Mouse (Mus musculus) hindbrain, embryonic 16.5 days (tissue): Measurements from ENCODE around the gene Gmeb1. TPM values are rescaled to one million over a fixed set of nuclear protein-coding genes. Genes with fewer than 3 reads are reported as not detected.
"Not testable (repeated sequence)": the region's sequence is repeated elsewhere in the genome, so short reads cannot be mapped to it uniquely, and the experiment has no call there.

Experiments
- ATAC-seq: fragments of 200-750 bp; cut with Nextera tagmentation; 2 replicates; pipeline ENCODE4 v1.8.0; 2017; ENCODE audit warnings: moderate TSS enrichment, moderate library complexity
- H3K27ac ChIP-seq: fragments of 300-500 bp; sonication (generic); 2 replicates; pipeline ENCODE4 v1.5.1; 2014; ENCODE audit warnings: low read depth, mild to moderate bottlenecking, control low read depth, low read length, moderate library complexity
- H3K27me3 ChIP-seq: fragments of 300-500 bp; sonication (generic); replicated peaks from 2 replicates; pipeline ENCODE4 v1.6.1; 2014; ENCODE audit warnings: low read length; ENCODE audit not compliant: control insufficient read depth, insufficient read depth
- H3K36me3 ChIP-seq: fragments of 300-500 bp; sonication (generic); 2 replicates; pipeline ENCODE4 v1.6.1; 2014; ENCODE audit warnings: mild to moderate bottlenecking, low read length, moderate library complexity, mixed read lengths; ENCODE audit not compliant: control insufficient read depth, insufficient read depth
- H3K4me1 ChIP-seq: fragments of 300-500 bp; sonication (generic); 2 replicates; pipeline ENCODE4 v1.6.1; 2014; ENCODE audit warnings: low read depth, low read length; ENCODE audit not compliant: control insufficient read depth, insufficient read depth
- H3K4me2 ChIP-seq: fragments of 300-500 bp; sonication (generic); 2 replicates; pipeline ENCODE4 v1.6.1; 2014; ENCODE audit warnings: mild to moderate bottlenecking, low read length, control low read depth, moderate library complexity
- H3K4me3 ChIP-seq: fragments of 300-500 bp; sonication (generic); 2 replicates; pipeline ENCODE4 v1.5.1; 2014; ENCODE audit warnings: mild to moderate bottlenecking, low read length, control low read depth, moderate library complexity
- H3K9ac ChIP-seq: fragments of 300-500 bp; sonication (generic); 2 replicates; pipeline ENCODE4 v1.6.1; 2014; ENCODE audit warnings: low read depth, mild to moderate bottlenecking, control low read depth, low read length, moderate library complexity
- H3K9me3 ChIP-seq: fragments of 300-500 bp; sonication (generic); 2 replicates; pipeline ENCODE4 v1.6.1; 2014; ENCODE audit warnings: mild to moderate bottlenecking, low read length, moderate library complexity; ENCODE audit not compliant: control insufficient read depth
- WGBS: fragments of 180-500 bp; shearing (Covaris S2); extraction: QIAGEN DNeasy Blood & Tissue Kit; methylation state at CpG from one replicate; pipeline ENCODE4 v1.1.7; 2014; 5-methylcytosine and 5-hydroxymethylcytosine counted together
- polyA plus RNA-seq: library from polyadenylated mRNA; unstranded; fragments of >200 nt; fragmentation: Nextera tagmentation; extraction: Ambion mirVana; gene quantifications from 2 replicates; pipeline ENCODE4 v1.2.1, GENCODE M21; 2015

Gmeb1 gene
- polyA plus RNA-seq, 1 experiment from 2014 or later, result 37.6 TPM

GRCm38 (mm10) chr4:132245643-132246042 is 15.8 kb downstream of the Gmeb1 start:
- Histone ChIP-seq H3K4me2 (no peak overlapping the region), H3K36me3 (peaks cover 19% of the 10 kb centered on the region), H3K9me3 (no peaks in the 10 kb centered on the region), H3K27ac (no peak overlapping the region), H3K4me3 (no peak overlapping the region), H3K9ac (no peak overlapping the region), H3K4me1 (no peaks in the 10 kb centered on the region), H3K27me3 (no peaks in the 10 kb centered on the region)
- WGBS, result 98% methylated on average over 3 of the region's 3 CpGs
- no peak for ATAC-seq

- no peak for ATAC-seq
- WGBS, result 83% methylated on average over 3 of the region's 3 CpGs
These were observed 20.2 kb downstream of the Gmeb1 start for GRCm38 (mm10) chr4:132241208-132241607.

GRCm38 (mm10) chr4:132240367-132240766 is 21.0 kb downstream of the Gmeb1 start:
- Histone ChIP-seq H3K27ac (no peak overlapping the region), H3K36me3 (peaks cover 26% of the 10 kb centered on the region), H3K9ac (no peak overlapping the region), H3K4me3 (no peak overlapping the region), H3K4me2 (no peak overlapping the region), H3K9me3 (no peaks in the 10 kb centered on the region), H3K27me3 (no peaks in the 10 kb centered on the region), H3K4me1 (no peaks in the 10 kb centered on the region)
- WGBS, result 97% methylated on average over 3 of the region's 3 CpGs
- no peak for ATAC-seq

More at GRCm38 (mm10) chr4:132241208-132241607, 20.2 kb downstream of the Gmeb1 start:
- Histone ChIP-seq H3K27ac (no peak overlapping the region), H3K4me2 (no peak overlapping the region), H3K36me3 (peaks cover 26% of the 10 kb centered on the region), H3K27me3 (no peaks in the 10 kb centered on the region), H3K9me3 (no peaks in the 10 kb centered on the region), H3K4me3 (no peak overlapping the region), H3K9ac (no peak overlapping the region), H3K4me1 (no peaks in the 10 kb centered on the region)

DNA sequence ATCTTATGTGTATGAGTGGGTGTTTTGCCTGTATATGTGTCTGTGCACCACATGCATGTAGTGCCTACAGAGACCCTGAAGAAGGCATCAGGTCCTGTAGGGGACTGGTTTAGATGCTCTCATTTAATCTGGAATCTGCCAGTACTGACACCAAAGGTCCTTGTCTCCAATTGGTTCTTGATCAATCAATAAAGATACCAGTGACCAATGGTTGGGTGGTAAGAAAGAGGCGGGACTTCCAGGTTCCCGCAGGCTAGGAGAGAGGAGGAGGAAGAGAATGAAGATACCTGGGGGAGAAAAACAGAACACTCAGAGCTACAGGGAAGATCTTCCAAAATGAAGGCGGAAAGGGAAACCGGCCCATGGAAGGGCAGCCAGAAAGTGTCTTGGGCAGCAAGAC is 23.0 kb downstream of the Gmeb1 start:
- no peak overlapping the region for H3K27ac ChIP-seq
- no peaks in the 10 kb centered on the region for H3K4me1 ChIP-seq
- peaks cover 30% of the 10 kb centered on the region for H3K36me3 ChIP-seq
- no peak overlapping the region for H3K4me2 ChIP-seq
- no peak overlapping the region for H3K9ac ChIP-seq
- H3K9me3 ChIP-seq, result no peaks in the 10 kb centered on the region
- no peaks in the 10 kb centered on the region for H3K27me3 ChIP-seq
- no peak overlapping the region for H3K4me3 ChIP-seq
- ATAC-seq, result no peak
- WGBS, result 91% methylated on average over 4 of the region's 4 CpGs

DNA sequence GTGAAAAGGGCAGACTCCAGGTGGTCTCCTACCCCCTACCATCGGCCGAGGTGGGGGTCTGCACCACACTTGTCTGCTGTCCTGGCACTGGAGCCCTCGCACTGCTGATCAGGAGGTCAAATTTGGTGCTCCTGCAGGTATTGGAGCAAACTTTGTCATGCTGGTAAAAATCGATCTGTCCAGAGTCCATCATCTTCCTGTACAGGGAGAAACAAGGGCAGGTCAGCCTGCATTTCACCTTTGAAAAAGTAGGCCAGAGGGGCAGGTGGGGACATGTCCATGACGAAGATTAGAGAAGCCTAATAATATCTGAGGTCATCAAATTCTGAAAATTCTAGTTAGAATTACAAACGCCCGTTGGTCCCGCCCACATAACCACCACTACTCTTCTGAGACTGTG is 26.7 kb downstream of the Gmeb1 start:
- peaks cover 27% of the 10 kb centered on the region for H3K36me3 ChIP-seq
- H3K27me3 ChIP-seq, result no peaks in the 10 kb centered on the region
- H3K9ac ChIP-seq, result no peak overlapping the region
- no peak overlapping the region for H3K27ac ChIP-seq
- no peak for ATAC-seq
- no peaks in the 10 kb centered on the region for H3K9me3 ChIP-seq
- H3K4me2 ChIP-seq, result no peak overlapping the region
- no peak overlapping the region for H3K4me3 ChIP-seq
- 97% methylated on average over 8 of the region's 8 CpGs for WGBS
- no peaks in the 10 kb centered on the region for H3K4me1 ChIP-seq

DNA sequence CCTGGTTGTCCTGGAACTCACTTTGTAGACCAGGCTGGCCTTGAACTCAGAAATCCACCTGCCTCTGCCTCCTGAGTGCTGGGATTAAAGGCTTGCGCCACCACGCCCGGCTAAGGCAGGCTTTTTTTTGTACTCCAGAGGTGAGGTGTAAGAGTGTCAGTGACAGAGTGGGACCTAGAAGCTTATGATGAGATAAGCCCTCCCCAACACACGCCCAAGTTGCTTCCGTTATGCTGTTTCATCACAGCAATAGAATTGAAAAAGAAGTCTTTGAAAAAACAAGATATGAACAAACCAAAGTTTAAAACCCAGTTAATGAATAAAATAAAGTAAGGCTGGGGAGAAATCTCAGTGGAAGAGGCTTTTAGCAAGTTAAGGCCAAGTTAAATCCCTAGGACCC is 31.0 kb downstream of the Gmeb1 start:
- Histone ChIP-seq H3K36me3 (peaks cover 45% of the 10 kb centered on the region), H3K27ac (no peak overlapping the region), H3K9ac (no peak overlapping the region), H3K4me1 (no peaks in the 10 kb centered on the region), H3K4me2 (no peak overlapping the region), H3K4me3 (no peak overlapping the region), H3K9me3 (no peaks in the 10 kb centered on the region), H3K27me3 (no peaks in the 10 kb centered on the region)
- ATAC-seq, result no peak
- 96% methylated on average over 5 of the region's 5 CpGs for WGBS

- ATAC-seq, result not testable (repeated sequence)
These were observed 39.4 kb downstream of the Gmeb1 start for GRCm38 (mm10) chr4:132222001-132222400.

GRCm38 (mm10) chr4:132218439-132218838 is 43.0 kb downstream of the Gmeb1 start:
- not testable (repeated sequence) for H3K9ac ChIP-seq, H3K27me3 ChIP-seq, ATAC-seq, H3K9me3 ChIP-seq, H3K36me3 ChIP-seq, H3K4me1 ChIP-seq, H3K4me2 ChIP-seq, H3K4me3 ChIP-seq, H3K27ac ChIP-seq
- WGBS, result 82% methylated on average over 6 of the region's 6 CpGs

More at GRCm38 (mm10) chr4:132222001-132222400, 39.4 kb downstream of the Gmeb1 start:
- not testable (repeated sequence) for H3K27ac ChIP-seq, H3K27me3 ChIP-seq, H3K4me1 ChIP-seq, H3K9me3 ChIP-seq, H3K4me3 ChIP-seq, H3K4me2 ChIP-seq, H3K9ac ChIP-seq
- peaks cover 17% of the 10 kb centered on the region for H3K36me3 ChIP-seq
- 91% methylated on average over 5 of the region's 5 CpGs for WGBS

DNA sequence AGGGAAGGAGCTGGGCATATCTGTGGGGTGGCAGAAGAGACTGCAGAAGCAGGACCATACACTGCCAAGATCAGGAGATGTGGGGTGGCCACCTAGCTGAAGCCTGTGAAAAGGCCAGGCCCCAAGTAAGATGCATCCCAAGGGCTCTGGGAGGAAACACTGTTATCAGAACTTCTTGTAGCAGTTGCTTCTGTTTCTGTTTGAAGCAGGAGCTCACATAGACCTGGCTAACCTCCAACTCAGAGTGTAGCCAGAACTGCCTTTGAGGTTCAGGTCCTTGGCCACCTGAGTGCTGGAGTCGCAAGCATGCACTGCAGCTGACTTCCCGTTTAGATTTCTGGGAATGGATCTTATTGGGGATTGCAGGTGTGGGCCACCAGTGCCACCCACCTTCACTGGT is 43.6 kb downstream of the Gmeb1 start:
- no peaks in the 10 kb centered on the region for H3K36me3 ChIP-seq
- no peak for ATAC-seq
- H3K4me3 ChIP-seq, result no peak overlapping the region
- no peaks in the 10 kb centered on the region for H3K27me3 ChIP-seq
- WGBS, result 89% methylated on average over 2 of the region's 2 CpGs
- H3K4me1 ChIP-seq, result no peaks in the 10 kb centered on the region
- H3K9me3 ChIP-seq, result no peaks in the 10 kb centered on the region
- H3K27ac ChIP-seq, result no peak overlapping the region
- no peak overlapping the region for H3K9ac ChIP-seq
- H3K4me2 ChIP-seq, result no peak overlapping the region

GRCm38 (mm10) chr4:132216602-132217001 is 44.8 kb downstream of the Gmeb1 start:
- Histone ChIP-seq H3K36me3 (no peaks in the 10 kb centered on the region), H3K27me3 (no peaks in the 10 kb centered on the region), H3K9me3 (no peaks in the 10 kb centered on the region), H3K4me2 (no peak overlapping the region), H3K4me1 (no peaks in the 10 kb centered on the region), H3K27ac (no peak overlapping the region), H3K9ac (no peak overlapping the region), H3K4me3 (no peak overlapping the region)
- 94% methylated on average over 1 of the region's 1 CpGs for WGBS
- ATAC-seq, result no peak
